Mouse (Mus musculus) right cerebral cortex, postnatal 36 days (tissue): ENCODE results near the gene Fank1.
A peak's percentile ranks its signal among the peaks of the same experiment; 100 is the strongest.

ENCODE experiments used
- DNase-seq, 2 experiments: peaks; one replicate each; pipeline ENCODE4 v3.0.0; 2022; ENCODE audit warnings: low spot score in 2 of 2, mixed read lengths in 1 of 2

Fank1 gene

DNA sequence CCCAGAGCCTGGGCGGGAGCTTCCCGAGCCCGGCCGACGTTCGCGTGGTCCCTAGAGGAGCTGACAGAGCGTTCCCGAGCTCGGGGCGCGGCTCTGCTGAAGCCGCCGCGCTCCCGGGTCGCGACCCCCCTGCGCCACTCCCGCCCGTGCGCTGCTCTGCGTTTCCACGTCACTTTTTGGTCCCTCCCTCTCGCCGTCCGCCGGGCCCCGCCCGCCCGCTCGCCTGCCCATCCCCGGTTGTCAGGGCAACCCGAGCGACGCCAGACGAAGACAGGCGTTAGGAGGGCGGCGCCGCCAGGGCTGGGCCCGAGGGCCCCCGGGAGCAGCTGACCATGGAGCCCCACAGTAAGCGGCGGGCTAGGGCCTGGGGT lies at the start of gene Fank1:
Fank1 (plus strand) TSS at position 236 of the 371 bp plus-strand sequence.
- peak; percentile 81 to 84 for DNase-seq

DNA sequence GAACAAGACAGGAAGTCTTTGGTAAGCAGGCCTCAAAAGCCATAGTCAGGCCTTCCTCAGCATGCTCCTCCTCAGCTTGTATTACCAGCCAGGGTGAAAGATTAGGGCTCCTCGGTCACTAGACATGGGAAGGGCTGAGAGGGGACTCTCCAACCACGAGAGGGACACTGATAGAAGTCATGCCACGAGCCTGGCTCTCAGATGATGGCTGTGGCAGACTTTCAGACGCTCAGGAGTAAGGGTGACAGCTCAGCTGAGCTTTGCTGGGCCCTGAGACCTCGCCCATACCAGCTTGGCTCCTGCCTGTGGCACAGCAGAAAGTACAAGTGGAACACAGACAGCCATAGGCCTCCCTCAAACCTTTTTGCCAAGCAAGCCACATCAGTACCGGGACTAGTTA lies 49.6 kb upstream of the Fank1 start:
- DNase-seq, result no peak

DNA sequence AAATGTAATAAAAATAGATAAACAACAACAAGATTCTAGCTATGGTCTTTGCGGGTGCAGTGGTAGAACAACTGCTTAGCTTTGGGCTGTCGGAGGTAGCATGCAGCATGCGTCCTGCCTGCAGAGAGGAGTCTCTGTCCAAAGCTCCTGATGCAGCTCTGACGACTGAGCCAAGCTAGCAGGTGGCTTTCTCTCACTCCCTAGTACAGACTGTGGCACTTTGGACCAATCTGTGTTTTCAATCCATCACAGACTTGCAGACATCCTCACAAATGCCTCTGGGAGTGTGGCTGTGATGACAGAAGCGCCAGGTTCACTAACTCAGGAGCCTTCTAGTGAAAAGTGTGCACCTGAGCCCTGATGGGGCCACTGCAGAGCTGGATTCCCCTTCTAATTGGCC lies 47.3 kb upstream of the Fank1 start:
- DNase-seq, result no peak

DNA sequence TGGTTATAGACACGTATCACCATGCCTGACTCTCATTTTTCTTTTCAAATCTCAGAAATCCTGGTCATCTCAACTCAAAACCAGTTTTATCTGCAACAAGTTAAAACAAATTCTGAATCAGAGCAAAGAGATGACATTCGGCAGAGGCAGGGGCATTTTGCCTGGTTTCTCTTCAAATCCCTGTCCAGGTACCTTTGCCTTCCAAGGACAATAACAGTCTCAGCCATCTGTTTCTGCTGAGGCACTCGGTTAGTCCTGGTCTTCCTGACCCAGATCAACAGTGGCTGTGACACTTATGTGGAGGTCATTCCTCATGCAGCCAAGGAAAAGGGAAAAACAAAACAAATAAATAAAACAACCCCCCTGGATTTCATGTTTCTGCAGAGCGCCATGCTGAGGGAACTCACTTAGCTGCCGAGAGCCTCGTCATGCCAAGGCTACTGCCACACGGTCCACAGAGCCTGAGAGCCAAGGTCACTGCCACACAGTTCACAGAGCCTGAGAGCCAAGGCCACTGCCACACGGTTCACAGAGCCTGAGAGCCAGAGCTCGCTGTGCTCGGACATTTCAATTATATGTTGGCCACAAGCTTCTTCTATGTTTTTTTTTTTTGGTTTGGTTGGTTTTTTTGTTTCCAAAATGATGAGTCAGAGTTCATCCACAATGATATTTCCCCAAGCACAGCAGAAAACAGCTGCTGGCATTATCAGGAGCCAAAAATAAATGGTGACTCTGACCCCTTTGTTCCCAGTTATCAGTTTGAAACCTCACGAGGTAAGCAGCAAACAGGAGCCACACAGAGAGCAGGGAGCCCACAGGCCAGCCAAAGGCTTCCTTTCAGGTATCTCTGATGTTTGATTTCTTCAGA lies 46.1 kb upstream of the Fank1 start:
- no peak for DNase-seq

DNA sequence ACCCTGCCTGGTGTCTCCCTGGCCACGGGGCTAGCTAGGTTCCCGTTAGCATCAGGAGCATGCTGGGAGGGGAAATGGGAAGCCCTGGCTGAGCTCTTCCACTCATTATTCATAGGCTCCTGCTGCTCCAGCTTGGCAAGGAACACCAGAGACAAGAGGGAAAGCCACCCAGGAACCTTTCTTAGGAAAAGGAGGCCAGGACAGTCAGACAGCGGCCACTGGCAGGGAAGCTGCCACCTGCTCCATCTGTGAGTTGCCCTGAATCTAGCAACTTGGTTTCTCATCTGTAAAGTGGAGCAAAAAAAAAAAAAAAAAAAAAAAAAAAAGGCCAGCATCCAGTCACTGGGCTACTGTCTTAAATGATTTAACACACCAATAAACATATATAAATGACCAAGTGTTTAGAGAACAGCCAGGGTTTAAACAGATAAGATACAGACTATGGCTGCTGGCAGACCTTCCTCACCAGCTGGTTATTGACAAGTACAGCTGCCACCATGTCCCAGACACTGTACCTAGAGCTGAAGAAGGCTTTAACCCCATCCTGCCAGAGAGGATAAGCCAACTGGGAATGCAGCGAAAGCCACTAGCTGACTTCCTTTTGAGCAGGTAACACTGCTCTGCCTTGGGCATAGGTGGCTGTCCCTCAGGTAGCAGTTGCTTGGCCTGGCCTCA lies 44.6 kb upstream of the Fank1 start:
- no peak for DNase-seq

DNA sequence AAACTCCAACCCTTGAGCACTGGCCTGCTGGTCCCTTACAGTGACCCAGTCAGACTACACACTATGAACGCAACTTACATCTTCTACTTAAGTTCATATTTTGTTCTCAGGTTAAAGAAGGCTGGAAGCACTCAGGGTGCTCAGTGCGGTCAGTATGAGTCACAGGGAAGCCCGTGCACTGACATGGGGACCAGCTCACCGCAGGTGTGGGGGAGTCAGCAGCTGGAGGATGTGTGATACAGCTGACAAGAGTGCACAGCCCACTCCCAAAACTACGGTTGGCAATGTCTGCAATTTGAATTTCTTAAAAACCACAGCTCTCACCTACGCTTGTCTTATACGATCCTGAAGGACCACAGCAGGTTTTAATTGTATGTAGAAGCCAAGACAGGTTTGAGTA lies 36.1 kb upstream of the Fank1 start:
- no peak for DNase-seq

DNA sequence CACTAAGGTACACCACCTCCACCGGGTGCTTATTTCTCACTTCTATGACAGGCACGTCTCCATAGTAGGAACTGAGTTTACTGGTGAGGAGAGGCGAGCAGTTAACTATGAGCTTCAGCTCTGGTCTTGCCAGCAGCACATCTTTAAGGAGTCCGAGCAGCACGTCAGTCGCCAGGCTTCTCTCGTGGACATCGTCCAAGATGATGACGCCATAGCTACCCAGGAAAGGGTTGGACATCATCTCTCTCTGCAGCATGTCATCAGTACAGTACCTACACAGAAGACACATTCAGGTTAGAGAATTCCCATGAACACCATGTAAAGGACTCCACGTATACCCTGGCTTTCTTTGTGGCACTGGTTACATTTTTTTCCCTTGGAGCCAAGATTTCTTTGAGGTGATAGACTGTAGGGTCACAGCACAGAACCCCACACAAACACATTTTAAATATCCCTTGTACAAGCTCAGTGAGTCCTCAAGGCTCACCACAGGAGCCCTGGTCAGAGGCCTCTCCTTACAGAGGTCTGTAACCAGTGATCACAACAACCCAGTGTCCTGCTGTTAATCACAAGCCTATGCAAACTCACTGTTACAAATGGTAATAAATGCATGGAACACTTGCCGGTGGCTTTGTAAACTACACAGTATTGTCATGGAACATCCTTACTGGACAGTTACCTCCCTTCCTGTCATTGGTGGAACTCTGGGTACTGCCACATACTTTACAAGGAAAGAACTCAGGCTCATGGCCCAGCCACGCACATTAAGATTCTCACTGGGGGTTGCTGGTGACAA lies 33.9 kb upstream of the Fank1 start:
- no peak for DNase-seq

DNA sequence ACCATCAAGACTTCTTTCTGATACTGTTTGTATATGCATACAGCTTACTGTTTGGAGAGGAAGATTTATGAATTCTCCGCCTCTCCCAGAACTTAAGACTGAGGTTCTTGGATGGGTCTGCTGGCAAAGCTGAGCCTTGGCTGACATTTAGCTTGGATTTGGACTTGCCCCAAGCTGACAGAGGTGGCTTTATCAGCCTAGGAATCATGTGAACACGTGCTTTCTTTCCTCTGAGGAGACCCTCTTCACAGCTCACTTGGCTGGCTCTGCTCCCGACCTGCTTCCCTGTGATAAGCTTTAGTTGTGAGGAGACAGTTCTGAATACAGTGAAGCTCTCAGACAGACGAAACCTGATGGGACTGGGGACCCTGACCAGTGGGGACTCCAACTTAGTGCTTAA lies 33.0 kb upstream of the Fank1 start:
- DNase-seq, result no peak

DNA sequence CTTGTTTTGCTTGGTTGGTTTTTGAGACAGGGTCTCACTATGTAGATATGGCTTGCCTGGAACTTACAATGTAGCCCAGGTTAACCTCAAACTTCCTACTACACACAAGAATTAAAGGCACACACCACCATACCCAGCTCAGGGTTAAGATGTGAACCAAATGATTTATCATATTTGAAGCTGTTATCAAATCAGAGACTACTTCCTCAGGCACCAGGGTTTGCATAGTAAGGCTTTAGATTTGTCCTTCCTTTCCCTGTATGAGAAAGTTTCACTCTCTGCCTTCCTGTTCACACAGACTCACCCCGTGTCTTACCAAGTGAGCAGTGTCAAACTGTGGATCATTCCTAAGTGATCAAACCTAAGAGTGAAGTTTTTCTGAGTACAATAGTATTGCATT lies 32.5 kb upstream of the Fank1 start:
- DNase-seq, result no peak

DNA sequence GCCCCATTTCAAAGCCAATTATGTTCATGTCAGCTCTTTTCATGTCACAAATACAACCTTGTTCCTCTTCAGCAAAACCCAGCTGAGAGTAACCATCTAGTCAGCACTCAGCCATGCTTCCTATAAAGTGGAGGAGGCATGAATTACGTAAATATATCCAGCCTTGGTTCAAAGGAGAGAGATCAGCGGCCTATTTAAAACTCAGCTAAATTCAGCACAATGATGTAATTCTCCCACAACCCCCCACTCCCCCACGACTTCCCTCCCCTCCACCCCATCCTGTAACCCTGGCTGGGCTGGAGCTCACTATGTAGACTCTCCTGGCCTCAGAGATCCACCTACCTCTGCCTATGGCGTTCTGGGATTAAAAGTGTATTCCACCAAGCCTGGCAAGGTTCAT lies 32.0 kb upstream of the Fank1 start:
- no peak for DNase-seq

DNA sequence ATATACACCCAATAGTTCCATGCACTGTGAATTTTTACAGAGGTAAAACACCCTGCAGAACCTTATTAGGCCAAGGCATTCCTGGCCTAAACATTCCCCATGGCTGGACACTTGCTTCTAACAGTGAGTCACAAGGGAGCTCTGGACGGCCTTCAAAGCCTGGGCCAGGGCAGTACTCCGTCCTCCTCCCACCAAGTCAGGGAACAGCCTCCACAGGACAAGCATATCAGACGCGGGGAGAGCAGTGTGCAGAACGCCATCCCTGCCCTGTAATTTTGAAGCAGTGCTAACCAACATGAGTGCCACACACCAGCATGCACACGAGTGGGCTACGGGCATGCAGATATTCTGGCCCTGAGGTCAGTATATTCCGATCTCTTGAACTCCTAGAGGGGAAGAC lies 29.3 kb upstream of the Fank1 start:
- DNase-seq, result no peak

DNA sequence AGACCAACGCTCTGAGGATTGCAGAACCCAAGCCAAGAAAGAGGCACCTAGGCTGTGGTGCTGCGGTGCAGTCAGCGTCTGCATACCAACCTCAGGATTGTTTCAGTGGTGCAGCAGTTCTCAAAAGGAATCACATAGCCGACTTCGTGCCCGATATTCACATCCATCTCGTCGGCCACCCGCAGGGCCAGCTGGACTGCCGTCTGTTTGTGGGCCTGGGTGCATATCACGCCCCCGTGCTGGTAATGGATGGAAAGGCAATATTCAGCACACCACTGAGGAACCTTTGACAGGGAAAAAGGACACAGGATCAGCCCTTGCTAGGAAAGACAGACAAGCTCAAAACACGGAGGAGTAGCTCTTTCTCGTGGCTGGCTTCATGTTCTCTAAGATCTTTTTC lies 27.9 kb upstream of the Fank1 start:
- DNase-seq, result no peak

DNA sequence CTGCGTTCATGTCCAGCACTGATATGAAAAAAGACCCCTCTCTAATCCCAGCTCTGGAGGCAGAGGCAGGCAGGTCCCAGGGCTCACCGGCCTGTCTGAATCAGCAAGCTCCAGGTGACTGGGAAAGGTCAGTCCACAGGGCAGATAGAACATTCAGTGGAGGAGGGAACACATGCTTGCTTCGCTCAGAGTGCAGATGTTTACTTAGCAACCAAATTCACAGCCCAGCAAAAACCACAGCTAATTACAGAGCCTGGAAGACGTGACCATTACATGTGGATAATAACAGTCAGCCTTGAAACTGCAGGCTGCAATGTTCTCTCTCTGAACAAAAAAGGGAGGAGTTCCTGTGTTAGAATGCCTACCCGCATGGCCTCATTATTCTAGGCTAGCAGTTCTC lies 26.0 kb upstream of the Fank1 start:
- DNase-seq, result no peak

DNA sequence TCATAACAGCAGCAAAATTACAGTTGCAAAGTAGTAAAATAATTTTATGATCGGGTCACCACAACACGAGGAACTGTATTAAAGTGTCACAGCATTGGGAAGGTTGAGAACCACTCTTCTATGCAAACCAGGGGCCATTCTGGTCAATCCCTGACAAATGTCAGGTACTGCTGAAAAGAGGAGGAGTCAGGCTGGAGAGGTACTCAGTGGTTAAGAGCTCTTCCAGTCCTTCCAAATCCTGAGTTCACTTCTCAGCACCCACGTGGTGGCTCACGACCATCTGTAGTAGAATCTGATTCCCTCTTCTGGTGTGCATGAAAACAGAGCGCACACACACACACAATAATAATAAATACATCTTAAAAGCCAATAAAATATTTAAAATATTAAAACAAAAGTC lies 25.5 kb upstream of the Fank1 start:
- no peak for DNase-seq

DNA sequence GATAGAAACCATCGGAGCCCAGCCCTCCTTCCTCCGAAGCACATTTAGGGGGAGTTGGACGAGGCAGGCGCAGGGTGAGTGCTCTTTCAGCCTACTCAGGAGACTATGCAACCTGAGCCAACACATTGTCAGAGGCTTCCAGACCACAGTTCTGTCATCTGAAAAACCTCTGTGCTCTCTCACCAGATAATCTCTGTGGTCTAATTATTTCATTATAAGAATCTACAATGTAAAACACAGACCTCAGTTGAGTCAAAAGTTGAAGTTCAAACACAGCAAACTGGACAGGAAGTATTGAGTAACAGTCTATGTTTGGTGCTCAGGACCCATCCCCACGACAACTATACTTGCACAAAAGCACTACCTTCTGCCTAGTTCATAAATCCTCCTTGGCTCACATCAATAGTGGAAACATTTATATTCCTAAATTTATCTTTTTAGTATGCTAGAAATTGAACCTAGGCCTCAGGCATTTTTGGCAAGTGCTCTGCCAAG lies 18.7 kb upstream of the Fank1 start:
- no peak for DNase-seq

DNA sequence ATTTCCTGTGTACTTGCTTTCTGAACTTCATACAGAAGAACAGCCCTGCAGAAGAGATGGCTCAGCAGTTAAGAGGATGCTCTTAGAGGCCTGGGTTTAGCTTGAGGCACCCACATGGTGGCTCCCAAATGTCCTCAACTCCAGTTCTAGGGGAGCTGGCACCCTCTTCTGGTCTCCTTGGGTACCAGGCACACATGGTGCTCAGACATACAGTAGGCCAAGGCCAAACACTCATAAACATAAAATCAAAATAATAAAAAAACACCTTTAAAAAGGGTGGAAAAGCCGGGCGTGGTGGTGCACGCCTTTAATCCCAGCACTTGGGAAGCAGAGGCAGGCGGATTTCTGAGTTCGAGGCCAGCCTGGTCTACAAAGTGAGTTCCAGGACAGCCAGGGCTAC lies 17.9 kb upstream of the Fank1 start:
- DNase-seq, result no peak

DNA sequence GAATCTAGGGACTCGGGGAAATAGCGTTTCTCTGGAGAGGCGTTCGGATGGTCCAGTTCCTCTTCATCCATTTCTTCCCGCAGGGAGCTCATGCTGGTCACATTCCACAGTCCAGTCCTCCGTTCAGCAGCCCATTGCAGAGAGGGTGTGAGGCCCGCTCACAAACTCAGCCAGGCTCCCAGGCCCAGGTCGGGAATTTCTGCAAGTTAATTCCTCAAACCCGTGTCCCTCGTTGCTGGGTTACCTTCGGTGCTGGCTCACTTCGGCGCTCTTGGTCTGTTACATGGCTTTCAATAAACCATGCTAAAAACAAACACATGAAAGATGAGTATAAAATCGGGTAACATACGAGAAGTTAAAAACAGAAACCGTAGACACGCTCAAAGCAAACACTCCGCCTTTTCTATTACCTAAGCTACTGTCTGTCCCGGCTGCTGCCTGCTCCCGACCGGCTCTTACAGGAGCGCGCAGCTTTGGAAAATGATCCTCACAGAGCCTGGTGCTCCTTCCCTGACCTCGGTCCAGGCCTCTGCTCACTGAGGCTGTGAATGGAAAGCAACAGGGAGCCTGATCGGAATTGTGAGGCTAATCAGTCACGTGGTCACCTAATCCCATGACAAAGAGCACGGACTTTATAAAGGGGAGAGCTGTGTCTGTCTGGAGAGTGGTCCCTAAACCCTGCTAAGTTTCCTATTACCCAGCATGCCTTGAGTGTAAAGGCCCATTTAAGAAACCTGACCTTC lies 16.9 kb upstream of the Fank1 start:
- no peak for DNase-seq

DNA sequence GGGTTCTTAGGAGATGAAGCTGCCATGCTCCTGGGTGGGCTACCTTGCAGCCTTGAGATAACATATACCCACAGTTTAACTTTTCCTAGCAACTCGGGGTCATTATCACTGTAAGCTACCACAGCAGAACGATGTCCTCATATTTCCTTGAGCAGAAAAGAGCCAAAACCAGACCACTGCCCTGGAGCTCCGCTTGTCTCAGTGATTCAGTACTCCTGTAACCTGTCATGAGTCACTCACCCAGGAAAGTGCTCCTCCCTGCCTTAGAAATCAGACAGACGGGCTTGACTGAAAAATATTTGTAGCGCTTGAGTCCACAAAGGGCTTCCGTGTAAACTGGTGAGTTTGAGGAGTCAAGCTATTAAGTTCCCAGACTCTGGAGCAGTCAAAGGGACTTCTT lies 14.0 kb upstream of the Fank1 start:
- no peak for DNase-seq

DNA sequence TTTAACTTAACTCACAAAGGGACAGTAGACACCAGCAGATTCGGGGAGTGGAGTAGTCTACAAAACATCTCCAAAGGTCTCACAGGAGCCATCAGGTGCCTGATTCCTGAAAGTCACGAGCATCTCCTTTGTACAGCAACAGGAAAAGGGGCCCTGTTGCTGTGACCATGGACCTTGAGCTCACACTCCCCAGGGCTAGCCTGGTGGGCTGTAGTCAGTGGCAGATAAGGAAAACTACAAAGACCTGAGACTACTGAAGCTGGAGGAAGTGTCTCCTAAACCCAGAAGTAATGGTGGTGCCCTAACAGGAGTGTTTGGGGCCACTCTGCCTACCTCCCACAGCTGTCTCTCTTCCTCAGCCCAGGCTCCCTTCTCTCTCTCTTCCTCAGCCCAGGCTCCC lies 12.2 kb upstream of the Fank1 start:
- DNase-seq, result no peak

DNA sequence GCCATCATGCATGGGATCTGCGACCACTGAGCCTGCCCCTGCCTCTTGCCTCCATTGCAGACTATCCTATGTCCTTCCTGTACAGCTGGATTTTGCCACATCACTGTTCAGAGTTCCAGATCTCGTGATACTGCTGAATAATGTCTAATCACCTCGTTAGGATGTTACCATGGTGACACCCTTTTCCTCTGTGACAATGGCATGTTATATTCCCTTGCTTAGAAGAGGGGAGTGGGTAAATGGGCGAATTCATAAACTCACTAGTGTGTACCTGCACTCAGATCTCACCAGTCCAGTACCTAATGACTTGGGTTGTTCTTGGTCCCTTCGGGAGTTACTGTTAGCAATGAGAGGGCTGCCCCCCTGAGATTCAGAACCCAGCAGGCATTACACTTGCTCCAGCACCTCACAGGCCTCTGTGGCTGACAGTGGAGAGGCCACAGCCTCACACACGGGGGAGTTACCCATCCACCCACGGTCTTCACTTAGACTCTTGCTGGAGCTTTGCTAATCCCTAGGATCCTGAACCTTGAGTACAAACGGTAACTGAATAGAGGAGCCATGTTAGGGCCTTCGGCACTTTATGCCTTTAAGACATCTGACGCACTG lies 11.3 kb upstream of the Fank1 start:
- DNase-seq, result no peak

DNA sequence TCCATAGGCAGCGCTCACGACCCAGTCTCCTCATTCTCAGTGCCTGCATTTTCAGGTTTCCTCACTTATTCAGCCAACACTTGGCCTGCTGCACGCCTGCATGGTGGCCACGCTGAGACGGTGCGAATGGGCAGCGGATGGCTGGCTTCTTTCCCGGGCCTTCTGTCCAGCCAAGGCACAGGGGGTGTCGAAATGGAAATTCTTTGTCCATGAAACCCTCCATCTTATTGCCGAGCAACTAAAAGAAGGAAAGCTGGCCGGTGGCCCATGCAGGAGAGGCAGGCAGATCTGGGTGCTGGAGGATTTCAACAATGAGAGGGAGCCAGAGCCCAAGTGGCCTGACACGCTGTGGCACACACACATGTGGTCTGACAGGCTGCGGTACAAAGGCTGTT lies 10.8 kb upstream of the Fank1 start:
- DNase-seq, result peak in 1 of 2 experiments; percentile 41
